Mouse (Mus musculus) ovary, postnatal 10 days (tissue): ENCODE data around the gene Nfia.

Experiments
- DNase-seq: peaks from one replicate; pipeline ENCODE4 v3.0.0; 2022; ENCODE audit warnings: low spot score

Nfia gene

DNA sequence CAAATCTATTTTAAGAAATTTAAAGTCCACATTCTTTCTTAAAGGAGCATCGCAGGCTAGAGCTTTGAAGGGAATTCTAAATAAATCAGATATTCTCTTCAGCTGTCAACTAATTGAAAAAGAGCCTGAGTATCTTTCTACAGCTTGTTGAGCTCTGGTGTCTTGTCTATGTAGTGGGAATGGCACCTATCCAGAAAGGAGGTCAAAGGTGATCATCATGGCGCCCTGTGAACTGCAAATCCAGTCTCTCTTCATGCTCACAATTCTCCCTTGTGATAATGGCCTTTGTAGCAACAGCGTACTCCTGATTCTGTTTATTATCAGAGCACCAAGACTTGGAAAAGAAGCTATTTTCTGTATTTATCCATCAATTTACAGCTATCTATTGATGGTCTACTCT lies 6.4 kb upstream of the Nfia start:
- DNase-seq, result no peak

DNA sequence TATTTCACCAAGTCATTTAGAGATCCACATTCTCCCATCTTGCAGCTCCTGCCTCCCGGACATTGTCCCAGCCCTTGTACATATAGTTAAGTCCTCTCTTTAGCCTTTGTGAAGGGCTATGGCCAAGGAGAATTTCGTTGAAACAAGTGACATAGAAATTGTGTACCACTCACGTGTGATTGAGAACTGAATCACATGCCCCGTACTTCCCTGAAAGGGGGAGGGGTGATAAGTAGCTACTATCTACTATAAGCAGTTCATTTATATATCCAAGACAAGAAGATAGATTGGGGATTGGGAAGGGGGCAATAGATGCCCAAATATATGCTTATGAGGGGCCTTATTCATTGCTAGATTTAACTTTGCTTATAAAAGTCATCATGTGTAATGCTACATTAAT lies 5.5 kb upstream of the Nfia start:
- no peak for DNase-seq

DNA sequence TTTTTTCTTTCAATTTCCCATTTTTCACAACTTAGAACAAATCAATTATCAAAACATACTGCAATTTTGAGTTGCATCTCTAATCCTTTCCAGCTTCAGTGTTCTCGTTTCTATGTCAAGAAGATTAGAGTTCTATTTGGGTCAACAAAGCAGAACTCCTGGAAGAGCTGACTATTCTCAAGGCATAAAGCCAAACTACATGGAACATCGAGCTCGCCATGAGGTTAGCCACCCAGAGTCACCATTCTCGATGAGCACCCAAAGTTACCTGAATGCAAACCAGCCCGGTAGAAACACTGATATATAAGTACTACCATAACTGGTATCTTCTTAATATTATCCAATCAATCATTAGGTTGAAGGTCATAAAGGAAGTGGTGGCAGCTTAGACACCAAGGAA lies 5.0 kb upstream of the Nfia start:
- DNase-seq, result no peak

GRCm38 (mm10) chr4:97769861-97770260 lies 2.7 kb upstream of the Nfia start:
- no peak for DNase-seq

DNA sequence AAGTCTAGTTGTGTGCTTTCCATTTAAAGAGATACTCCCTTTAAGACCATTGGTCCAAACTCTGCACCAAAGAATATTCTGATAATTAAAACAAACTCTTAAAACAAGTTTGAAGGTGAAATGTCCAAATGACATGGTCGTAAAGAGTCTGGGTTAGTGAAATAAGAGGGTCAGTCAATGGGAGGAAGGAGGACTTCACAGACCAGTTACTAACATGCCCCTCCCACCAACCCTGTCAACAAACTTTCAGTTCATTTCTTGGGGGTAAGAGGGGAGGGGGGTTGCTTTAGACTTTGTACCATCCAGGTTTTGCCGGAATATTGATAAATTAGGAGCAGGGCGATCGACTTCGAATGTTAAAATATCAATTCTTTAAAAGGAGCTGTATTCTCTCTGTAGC lies 1.1 kb upstream of the Nfia start:
- no peak for DNase-seq

DNA sequence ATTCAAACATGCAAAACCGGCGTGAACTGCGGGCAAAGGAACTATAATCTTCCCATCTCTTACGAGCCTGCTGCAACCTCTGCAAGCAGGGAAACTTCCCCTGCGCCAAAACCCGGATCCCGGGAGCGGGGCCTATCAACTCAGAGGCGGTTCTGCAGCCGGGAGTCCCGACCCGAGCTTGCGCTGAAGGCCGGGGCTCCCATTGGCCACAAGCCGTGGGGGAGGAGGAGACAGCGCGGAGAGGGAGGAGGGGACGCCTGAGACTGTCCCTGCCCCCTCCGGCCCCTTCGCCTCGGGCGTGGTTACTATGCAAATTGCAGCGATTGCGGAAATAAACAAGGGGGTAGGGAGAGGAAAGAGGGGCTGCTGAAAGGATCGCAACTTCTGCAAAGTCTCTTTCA lies 450 bp upstream of the Nfia start:
- DNase-seq, result peak; percentile 94

DNA sequence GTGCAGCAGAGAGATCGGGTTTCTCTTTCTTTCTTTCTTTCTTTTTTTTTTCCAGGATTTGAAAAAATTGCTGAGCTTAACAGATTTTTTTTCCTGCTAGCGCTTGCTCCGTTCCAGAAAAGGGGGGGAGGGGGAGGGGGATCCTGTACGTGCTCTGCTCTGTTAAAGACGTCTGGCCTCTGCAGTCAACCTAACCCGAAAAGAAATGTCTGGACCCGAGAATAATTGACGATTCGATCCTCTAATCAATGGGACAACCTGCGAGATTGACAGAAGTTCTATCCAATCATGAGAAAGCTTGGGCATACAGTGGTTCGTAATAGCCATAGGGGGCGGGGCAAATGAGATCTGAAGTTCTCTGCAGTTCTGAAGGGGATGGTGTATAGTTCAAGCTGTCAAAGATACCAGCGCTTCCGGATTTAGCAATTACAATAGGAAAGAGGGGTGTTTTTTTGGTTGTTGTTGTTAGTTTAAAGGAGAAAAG lies 618 bp downstream of the Nfia start:
- DNase-seq, result peak; percentile 69

DNA sequence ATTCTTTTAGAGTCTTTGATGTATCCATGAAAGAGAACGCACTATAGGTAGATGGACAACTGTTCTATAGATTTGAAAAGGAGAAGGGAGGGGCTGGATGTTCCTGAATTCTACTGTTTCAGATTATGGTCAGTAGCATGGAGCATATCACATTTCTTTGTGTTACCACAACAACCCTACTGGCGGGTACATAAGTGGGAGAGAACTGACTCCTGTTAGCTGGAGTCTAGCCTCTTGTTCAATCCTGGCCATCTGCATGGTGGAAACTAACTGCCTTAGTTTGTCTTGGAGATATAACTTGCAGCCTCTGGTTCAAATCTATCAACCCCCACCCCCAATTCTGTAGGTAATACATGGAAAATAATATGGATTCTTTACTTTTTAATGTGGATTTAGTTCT lies 1.3 kb downstream of the Nfia start:
- DNase-seq, result no peak

DNA sequence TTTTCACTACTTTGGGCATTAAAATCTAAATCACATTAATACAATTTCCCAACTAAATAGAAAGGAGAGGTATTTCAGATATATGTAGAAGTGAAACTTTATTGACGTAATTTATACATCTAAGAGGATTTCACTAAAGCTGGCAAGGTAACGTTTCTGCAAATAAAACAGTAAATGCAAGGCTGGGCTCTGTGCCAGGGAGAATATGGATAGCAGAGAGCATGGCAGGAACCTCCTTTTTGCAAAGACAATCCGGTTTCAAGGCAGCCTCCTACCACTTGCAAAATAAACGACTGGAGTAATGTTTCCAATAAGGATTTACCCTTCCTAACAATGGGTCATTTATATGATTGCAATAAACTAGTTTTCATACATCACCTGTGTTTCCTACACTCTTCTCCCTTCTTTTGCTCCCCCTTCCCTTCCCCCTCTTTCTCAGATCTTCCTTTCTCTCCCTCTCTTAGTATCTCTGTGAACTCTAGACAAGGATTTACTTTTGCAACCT lies 2.0 kb downstream of the Nfia start:
- DNase-seq, result no peak

- peak; percentile 44 for DNase-seq
Observed at GRCm38 (mm10) chr4:97775059-97775458, 2.5 kb downstream of the Nfia start.

GRCm38 (mm10) chr4:97775494-97776265 lies 3.1 kb downstream of the Nfia start:
- DNase-seq, result no peak

DNA sequence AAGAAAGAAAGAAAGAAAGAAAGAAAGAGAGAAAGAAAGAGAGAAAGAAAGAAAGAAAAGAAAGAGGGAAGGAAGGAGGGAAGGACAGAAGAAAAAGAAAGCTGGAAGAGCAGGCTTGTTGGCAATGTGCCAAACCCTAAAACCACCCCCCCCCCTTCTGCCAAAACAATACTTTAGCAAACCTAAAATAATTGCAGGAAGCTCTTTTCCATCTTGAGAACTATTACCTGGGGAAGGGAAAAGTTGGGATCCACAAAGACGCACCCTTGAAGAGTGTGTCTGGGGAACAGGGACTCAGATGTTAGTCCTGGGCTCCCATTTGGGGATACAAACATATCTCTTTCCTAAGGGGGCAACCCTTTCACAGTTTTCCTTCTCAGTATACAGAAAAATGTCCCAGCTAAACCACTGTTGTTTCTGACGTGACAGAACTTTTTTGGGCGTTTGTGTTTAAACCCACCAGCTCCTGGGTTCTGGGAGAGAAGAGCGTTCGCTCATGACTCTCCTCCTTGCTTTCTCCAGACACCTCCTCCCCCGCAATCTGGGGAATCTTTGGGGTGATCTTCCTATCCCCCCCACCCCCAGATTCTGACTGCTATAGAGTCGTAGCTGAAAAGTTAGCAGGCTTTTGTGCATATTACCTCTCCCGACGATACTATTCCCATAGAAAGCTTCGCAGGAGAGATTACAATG lies 4.0 kb downstream of the Nfia start:
- no peak for DNase-seq

DNA sequence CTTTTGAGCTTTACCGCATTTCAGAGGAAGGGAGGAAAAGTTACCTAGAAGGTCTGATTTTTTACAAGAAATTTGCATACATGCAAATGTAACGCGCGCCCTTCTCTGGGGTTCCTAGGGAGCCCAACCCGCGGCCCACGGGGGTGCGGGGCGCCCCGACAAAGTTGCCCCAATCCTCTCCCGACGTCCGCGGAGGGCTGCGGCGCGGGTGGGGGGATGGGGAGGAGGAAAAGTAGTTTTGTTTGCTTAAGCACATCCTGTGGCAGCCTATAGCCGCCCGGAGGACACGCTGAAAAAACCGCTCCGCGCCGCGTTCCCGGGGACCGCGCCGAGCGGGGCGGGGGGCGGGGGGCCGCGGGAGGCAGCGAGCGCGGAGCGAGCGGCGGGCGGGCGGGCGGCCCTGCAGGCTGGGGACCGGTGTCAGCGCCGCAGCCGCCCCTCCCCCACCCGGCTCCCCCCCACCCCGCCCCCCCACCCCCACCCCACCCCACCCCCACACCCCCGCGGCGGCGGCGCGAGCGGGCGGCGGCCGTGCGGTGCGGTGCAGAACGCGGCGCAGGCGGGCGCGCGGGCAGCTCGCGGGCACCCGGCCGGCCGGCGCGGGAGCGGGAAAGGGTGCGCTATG lies 4.7 kb downstream of the Nfia start:
- peak; percentile 55 for DNase-seq

DNA sequence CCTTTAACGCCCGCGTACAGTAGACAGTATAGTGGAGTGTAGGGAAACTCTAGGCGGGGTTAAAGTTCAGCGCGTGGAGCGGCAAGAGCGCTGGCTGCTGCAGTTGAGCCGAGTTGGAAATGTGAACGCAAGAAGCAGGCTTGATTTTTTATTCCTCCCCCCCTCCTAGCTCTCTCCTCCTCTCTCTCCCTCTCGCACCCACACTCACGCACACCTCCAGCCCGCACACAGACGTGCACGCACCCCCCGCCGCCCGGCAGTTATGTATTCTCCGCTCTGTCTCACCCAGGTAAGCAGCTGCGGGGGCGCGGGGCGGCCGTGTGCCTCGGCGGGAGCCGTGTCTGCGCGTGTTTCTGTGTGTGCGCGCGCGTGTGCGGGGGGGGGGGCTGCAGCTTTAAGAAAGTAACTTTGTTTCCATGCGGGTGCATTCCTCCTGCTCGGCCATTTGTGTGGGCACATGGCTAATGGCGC lies 5.2 kb downstream of the Nfia start, which contains the start of gene E130114P18Rik:
Gene E130114P18Rik (minus strand): TSS at position 373 of the 471 bp plus-strand sequence.
- DNase-seq, result peak; percentile 41

- peak; percentile 29 for DNase-seq
Observed at GRCm38 (mm10) chr4:97778211-97779002, 5.9 kb downstream of the Nfia start.

DNA sequence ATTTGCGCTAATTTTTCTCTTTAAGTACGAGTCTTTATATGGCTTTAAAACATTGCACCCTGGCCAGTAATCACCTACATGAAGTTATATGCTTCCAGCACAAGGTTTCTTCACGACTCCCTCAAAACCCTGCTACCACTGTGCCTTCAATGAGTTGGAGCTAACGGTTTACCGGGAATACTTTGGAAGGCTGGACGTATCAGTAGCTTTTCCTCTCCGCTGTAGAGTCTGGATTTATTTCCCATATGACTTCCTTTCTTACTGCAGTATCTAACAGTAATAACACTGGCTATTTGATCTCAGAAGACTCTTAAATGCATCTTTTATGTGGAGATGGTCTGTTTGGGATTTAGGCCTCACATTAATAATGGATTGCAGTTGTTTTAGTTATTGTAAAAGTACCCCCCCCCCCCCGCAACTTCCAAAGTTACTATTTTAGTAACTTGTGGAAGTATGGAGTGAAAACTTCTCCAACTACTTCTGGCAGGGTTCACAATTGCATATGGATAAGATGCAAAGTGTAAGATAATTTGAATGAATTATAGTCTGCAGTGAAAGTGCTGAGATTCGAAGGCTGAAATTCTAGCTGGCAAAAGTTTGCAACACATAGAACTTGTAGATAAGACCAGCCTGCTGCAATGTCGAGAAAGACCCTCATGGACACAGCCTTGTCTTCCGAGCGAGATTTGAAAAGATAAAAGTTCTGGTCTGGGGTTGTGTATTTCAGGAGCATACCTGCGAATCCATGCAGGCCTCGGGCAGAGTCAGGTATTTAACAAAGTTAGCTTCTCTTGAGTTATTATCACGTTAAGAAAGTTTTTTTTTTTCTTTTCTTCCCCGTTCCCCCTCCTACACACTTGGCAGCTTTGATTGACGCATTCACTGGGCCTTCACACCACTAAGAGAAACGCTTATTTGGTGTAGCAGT lies 6.7 kb downstream of the Nfia start:
- no peak for DNase-seq

DNA sequence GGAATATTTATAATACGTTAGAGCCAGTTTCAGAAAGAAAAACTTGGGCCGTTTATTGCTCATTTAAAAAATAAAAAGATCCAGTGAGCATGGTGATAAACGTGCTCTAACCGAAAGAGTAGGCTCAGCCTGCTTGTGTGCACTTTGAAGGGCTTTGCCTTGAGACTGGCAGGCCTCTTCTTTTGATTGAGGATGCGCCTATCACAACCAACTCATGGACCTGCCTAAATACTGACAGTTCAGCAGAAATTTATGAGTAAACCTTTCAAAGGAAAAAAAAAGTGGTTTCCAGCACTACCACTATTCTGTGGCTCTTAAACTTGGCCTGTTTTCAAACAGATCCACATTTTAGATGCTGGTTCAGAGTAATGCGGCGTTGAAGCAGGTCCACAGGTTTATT lies 7.5 kb downstream of the Nfia start:
- no peak for DNase-seq

DNA sequence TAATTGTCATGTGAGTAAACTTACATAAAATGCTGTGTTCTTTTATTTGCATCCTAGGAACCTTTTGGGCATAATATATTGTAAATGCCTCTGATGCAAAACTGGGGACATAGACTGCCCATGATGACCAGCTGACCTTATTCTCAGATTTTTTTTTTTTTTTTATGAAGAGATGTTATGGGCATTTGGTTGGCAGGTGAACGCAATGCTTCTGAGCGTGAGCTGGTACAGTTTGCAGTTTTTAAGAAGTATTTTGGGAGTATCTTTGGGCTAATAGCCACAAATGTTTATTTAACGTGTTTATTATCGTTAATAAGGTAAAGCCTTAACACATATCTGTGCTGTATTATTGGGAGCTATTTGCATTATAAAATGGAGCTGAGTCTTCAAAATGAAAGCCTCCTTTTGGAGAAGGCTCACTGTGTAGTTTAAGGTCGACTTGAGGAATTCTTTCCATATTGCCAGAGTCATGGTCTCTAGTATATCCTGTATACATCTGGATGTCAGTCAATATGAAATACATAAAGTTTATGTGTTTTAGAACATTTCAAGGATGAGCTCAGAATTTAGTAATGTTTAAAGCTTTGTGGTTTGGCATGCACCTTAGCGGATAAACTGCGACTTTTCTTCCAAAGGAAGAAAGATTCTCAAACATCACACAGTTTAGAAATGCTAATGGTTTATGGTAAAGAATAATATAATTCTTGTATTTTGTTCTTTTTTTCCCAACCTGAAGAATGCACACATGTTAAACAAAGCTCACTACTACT lies 8.3 kb downstream of the Nfia start:
- no peak for DNase-seq

DNA sequence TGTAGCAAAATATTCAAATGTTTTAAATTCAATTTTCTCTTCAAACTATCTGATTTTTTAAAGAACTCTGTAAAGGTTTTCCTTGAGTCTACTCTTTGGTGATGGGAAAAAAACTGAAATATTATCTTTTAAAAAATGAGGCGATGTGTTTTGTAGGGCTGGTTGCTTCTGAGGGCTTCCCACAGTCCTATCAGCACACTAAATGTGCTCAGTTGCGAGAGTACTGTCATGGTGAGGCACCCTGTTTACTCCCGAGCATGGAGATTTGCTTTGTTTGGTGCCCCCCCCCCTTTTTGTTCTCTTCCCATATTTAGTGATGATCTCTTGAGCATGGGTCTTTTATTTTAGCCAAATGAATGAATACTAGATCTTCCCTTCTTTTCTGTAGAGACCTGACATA lies 9.5 kb downstream of the Nfia start:
- DNase-seq, result no peak

GRCm38 (mm10) chr4:97782497-97782896 lies 10.0 kb downstream of the Nfia start:
- no peak for DNase-seq
